Mouse (Mus musculus): Measurements from ENCODE around the gene Srbd1.

- no peak for TF ChIP-seq CTCF (IDR thresholded peaks at IDR 0.05; ENCODE audit: extremely low read depth, insufficient read length, insufficient replicate concordance, low read depth, low read length)
- no peak for TF ChIP-seq POLR2A (IDR thresholded peaks at IDR 0.05; ENCODE audit: low read depth, low read length)
Measured at GRCm38 (mm10) chr17:85986624-85987023, 158.4 kb downstream of the Srbd1 start.

Measured in small intestine, adult 2 months (tissue).